Mouse (Mus musculus): ENCODE results near the gene Gemin2.
"Not testable (repeated sequence)": the region's sequence is repeated elsewhere in the genome, so short reads cannot be mapped to it uniquely, and the experiment has no call there.

The Gemin2 gene

DNA sequence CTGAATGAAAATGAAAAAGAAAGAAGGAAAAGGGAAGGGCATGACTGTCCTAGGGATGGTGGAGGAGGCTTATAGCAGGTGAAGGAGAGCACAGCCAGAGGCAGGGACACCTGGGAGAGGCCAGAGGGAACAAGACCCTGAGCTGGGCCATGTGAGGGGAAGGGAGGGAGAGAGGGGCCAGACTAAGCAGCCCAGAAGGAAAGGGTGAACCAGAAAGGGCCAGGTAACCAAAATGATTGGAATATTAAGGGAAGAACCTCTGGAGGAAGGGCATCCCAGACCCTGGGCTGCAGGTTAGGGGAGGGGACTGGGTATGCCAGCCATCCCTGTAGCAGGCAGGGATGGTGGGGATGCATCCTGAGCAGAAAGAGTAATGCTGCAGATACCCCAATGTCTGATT lies 40.8 kb downstream of the Gemin2 start:
- in situ Hi-C loops (cut with MboI; ENCODE audit: low pct_unique_long_range_greater_than_20kb in 1 of 2, low sequenced_read_pairs in 2 of 2, unreplicated experiment in 1 of 2) = no loop called here

DNA sequence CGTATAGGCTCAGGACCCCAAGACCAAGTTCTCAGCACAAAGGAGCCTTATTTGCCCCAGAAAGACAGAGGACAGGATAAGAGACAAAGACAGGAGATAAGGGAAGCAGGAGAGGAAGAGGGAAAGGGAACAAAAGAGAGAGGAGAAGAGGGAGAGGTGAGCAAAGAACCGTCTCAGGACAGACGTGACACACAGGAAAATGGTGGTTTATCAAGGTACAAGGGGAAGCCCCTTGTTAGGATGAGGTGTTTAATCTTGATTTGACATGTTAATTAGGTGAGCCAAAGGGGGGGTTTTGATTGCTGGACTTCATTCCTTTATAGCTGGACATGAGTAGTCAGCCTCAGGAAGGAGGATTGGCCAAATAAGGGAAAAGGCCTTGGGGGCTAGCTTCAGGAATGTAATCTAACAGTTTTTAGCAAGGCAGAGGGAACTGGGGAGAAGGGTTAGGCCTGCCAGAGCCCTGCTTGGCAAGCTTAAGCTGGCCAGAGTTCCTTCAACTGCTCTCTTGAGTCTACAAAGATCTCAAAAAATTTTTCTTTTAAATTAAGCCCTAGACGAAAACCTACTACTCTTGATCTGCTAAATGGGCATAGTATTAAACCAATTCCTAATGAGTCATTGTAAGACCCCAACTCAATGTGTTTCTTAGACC lies 42.1 kb downstream of the Gemin2 start:
- in situ Hi-C loops (cut with MboI; ENCODE audit: low pct_unique_long_range_greater_than_20kb in 1 of 2, low sequenced_read_pairs in 2 of 2, unreplicated experiment in 1 of 2) = no loop called here

DNA sequence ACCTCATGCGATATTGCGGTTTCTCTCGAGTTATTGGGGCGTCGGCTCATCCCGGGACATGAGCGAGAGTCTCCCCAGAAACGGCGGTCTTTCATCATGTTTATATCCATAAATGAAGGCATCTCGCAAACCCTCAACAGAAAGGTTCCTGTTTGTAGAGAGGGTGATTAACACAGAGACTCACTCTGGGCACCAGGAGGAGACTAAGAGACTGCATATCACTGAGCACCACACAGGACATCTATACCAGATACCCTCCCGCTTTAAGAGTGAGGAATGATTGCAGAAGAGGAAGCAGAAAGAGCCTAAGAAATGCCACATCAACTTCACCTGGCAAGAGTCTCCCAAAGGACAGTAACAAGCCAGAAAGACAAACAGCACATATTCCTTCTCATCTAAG lies 43.0 kb downstream of the Gemin2 start:
- in situ Hi-C loops (cut with MboI; ENCODE audit: low pct_unique_long_range_greater_than_20kb in 1 of 2, low sequenced_read_pairs in 2 of 2, unreplicated experiment in 1 of 2) = no loop called here

DNA sequence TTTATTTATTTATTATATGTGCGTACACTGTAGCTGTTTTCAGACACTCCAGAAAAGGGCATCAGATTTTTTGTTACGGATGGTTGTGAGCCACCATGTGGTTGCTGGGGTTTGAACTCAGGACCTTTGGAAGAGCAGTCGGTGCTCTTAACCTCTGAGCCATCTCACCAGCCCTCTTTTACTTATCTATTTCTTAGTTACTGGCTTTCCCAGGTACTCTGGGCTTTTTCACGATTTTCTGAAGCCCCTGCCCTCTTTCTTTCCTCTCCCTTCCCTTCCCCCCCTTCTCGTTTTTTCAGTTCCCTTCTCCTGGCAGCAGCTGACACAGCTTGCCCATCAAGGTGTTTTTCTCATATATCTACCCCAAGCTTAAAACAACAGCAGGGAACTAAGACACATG lies 45.0 kb downstream of the Gemin2 start:
- in situ Hi-C loops (cut with MboI; ENCODE audit: low pct_unique_long_range_greater_than_20kb in 1 of 2, low sequenced_read_pairs in 2 of 2, unreplicated experiment in 1 of 2) = not testable (repeated sequence)

GRCm38 (mm10) chr12:59060322-59060721 lies 47.1 kb downstream of the Gemin2 start:
- in situ Hi-C loops (cut with MboI; ENCODE audit: low pct_unique_long_range_greater_than_20kb in 1 of 2, low sequenced_read_pairs in 2 of 2, unreplicated experiment in 1 of 2) = no loop called here

DNA sequence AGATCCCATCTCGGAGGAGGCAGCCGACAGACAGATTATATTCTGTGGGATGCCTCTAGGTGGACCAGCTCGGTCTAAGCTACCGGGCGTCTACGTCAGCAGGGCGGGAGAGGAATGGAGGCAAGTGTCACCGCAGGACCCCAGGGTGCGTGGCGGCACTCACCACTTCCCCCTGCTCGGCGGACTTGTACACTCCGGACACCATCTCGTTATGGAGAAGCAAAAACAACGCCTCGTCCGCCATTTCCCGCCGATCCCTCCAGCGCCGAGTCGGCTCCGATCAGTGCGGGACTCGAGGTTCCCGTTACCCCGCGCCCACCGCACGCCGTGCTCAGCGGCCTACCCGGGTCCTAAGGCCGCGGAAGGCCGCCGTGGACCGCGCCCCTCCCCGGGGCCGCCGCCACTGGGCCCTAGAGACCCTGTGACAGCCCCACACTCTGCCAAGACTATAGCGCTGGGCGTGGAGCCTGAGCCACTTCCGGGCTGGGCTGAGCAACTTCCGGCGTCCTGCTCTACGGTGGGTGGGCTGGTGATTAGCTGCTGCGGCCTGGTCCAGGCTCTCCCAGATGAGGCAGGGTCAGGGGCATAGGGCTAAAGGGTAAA lies 47.9 kb downstream of the Gemin2 start, which contains the start of gene Trappc6b:
Gene Trappc6b, minus strand, starts transcription at position 480 of the 603 bp plus-strand sequence.
- in situ Hi-C loops (cut with MboI; ENCODE audit: low pct_unique_long_range_greater_than_20kb in 1 of 2, low sequenced_read_pairs in 2 of 2, unreplicated experiment in 1 of 2) = no loop called here

DNA sequence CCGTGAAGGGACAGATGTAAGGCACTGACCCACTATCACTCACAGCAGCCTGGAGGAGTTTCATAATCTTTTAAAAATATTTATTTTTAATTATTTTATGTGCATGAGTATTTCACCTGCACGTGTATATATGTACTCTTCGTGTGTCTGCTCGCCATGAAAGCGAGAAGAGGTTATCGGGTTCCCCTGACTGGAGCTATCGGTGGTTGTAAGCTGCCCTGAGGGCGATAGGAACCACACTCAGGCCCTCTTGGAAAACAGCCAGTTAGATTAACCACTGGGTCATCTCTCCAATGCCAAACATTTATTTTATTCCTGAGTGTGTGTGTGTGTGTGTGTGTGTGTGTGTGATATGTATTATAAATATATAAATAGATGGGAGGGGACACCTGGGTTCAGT lies 51.6 kb downstream of the Gemin2 start:
- in situ Hi-C loops (cut with MboI; ENCODE audit: low pct_unique_long_range_greater_than_20kb in 1 of 2, low sequenced_read_pairs in 2 of 2, unreplicated experiment in 1 of 2) = no loop called here

DNA sequence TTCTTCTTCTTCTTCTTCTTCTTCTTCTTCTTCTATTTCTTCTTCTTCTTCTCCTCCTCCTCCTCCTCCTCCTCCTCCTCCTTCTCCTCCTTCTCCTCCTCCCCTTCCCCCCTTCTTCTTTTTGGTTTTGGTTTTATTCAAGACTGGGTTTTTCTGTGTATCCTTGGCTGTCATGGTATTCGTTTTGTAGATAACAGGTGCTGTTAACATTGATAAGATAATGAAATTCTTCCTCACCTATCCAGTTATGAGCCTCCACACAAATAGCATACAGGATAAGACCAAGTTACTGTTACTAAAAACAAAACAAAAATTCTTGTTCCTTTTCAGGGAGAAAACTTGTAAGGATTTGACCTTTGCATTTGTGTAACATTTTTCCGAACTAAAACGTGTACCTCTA lies 52.6 kb downstream of the Gemin2 start:
- in situ Hi-C loops (cut with MboI; ENCODE audit: low pct_unique_long_range_greater_than_20kb in 1 of 2, low sequenced_read_pairs in 2 of 2, unreplicated experiment in 1 of 2) = no loop called here

DNA sequence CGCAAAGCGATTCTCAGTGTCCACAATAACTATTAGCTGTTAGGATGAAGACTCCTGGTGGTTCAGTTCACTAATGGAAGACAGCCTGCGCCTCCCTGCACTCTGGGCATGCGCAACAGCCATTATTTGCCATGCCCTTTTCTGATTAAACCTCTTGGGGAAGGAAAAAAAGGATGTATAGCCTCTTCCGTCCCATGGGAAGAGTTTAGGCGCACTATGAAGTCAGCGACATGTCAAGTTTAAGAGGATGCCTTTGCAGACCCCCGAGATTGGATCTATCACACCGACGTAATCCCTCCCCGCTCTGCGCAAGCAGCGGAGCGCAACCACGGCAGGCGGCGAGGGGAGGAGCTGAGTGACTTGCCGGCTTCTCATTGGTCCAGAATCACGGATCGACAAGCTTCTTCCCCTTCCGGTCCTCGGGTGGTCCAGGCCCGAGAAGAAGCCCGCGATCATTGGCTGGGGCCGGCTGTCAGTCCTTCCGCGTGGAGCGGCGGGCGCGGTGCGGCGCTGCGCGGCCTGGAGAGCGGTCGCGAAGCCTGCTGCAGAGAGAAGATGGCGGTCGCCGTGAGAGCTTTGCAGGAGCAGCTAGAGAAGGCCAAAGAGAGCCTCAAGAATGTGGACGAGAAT lies 53.4 kb downstream of the Gemin2 start, which contains the start of gene Pnn:
Gene Pnn, plus strand, starts transcription at position 437 of the 630 bp plus-strand sequence.
- in situ Hi-C loops (cut with MboI; ENCODE audit: low pct_unique_long_range_greater_than_20kb in 1 of 2, low sequenced_read_pairs in 2 of 2, unreplicated experiment in 1 of 2) = no loop called here

DNA sequence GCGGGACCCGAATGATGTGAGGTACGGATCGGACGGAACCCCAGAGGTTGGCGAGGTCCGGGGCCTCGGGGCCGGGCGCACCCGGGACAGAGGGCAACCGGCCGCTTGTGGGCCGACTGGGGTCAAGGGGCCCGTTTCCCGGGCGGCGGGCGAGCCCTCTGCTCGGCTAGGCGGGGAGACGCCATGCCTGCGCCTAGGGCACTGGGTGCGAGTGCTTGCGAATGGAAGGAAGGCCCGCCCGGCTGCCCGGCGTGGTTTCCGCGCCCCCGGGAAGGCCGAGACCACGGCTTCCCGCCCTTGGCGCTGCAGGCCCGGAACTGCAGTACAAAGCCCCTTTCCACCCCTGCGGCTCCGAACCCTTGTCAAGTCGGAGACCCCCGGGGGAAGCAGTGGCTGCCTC lies 53.9 kb downstream of the Gemin2 start:
- in situ Hi-C loops (cut with MboI; ENCODE audit: low pct_unique_long_range_greater_than_20kb in 1 of 2, low sequenced_read_pairs in 2 of 2, unreplicated experiment in 1 of 2) = no loop called here

GRCm38 (mm10) chr12:59068791-59069190 lies 55.6 kb downstream of the Gemin2 start:
- in situ Hi-C loops (cut with MboI; ENCODE audit: low pct_unique_long_range_greater_than_20kb in 1 of 2, low sequenced_read_pairs in 2 of 2, unreplicated experiment in 1 of 2) = no loop called here

- in situ Hi-C loops (cut with MboI; ENCODE audit: low pct_unique_long_range_greater_than_20kb in 1 of 2, low sequenced_read_pairs in 2 of 2, unreplicated experiment in 1 of 2) = no loop called here
These were observed 59.1 kb downstream of the Gemin2 start for GRCm38 (mm10) chr12:59072286-59072685.

DNA sequence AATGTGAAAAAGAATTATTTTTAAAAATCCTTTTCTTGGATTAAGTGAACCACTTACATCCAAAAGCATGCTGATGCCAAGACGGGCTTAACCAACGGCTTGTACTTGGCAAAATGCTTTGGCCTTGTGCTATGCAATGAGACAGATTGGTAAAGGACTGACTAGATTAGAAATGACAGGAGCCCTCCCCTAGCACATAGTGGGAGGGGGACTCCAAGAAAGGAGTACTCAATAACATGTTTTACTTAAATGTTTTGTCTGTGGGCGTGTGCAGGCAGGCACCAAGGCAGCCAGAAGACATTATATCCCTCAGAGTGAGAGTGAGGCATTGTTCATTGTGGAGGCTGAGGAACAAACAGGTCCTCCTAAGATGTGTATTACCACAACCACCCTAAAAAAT lies 60.9 kb downstream of the Gemin2 start:
- in situ Hi-C loops (cut with MboI; ENCODE audit: low pct_unique_long_range_greater_than_20kb in 1 of 2, low sequenced_read_pairs in 2 of 2, unreplicated experiment in 1 of 2) = no loop called here

DNA sequence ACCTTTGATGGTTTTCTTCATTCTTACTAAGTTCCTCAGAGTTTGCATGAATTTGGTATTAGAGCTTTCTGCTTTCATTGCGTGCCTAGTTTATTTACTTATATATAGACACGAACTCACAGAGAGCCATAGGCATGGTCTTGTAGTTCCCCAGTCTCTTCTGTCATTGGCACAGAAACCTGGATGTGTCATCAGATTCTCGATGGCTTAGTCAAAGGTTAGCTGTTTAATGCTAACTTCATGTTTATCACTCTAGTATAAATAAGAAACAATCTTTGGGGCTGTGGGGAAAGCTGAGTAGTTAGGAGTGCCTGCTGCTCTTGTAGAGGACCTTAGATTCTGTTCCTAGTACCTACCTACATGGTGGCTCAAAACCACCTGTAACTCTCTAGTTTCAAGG lies 63.8 kb downstream of the Gemin2 start:
- in situ Hi-C loops (cut with MboI; ENCODE audit: low pct_unique_long_range_greater_than_20kb in 1 of 2, low sequenced_read_pairs in 2 of 2, unreplicated experiment in 1 of 2) = no loop called here

DNA sequence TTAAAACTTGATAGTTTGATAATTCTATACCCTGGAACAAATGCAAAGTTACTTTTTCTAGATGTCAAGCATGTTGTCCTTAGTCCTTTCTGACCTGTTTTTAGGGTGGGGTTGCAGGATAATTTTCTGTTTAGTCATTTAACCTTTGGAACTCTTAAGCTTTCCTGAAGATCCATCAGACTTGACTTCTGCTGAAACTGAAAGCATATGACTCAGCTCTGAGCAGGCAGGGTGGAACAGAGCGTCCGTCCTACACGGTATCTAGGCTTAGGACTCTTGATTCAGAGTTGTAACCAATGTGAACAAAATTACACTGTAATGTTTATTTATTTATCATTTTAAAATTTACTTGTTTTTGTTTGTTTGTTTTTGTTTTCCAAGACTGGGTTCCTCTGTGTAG lies 64.7 kb downstream of the Gemin2 start:
- in situ Hi-C loops (cut with MboI; ENCODE audit: low pct_unique_long_range_greater_than_20kb in 1 of 2, low sequenced_read_pairs in 2 of 2, unreplicated experiment in 1 of 2) = no loop called here
